Mouse (Mus musculus) liver, embryonic 11.5 days (tissue): ENCODE results near the gene Tmem236. TPM values are rescaled to one million over a fixed set of nuclear protein-coding genes. Genes with fewer than 3 reads are reported as not detected.

Experiments
- ATAC-seq: fragments of 200-750 bp; cut with Nextera tagmentation; replicated peaks from 2 replicates; pipeline ENCODE4 v1.8.0; 2017; ENCODE audit warnings: moderate number of reproducible peaks, mild to moderate bottlenecking, moderate TSS enrichment, moderate library complexity; ENCODE audit not compliant: low FRiP score
- DNase-seq: peaks from one replicate; pipeline ENCODE4 v3.0.0-alpha.2; 2017; ENCODE audit warnings: low spot score
- H3K27ac ChIP-seq: fragments of 300-500 bp; sonication (generic); 2 replicates; pipeline ENCODE4 v1.5.1; 2014; ENCODE audit warnings: mild to moderate bottlenecking, low read depth, low read length, control low read depth
- H3K27me3 ChIP-seq: fragments of 300-500 bp; sonication (generic); replicated peaks from 2 replicates; pipeline ENCODE4 v1.6.1; 2014; ENCODE audit warnings: low read length, mixed read lengths; ENCODE audit not compliant: control insufficient read depth, insufficient read depth
- H3K36me3 ChIP-seq: fragments of 300-500 bp; sonication (generic); 2 replicates; pipeline ENCODE4 v1.6.1; 2014; ENCODE audit warnings: mild to moderate bottlenecking, low read length, moderate library complexity, mixed read lengths; ENCODE audit not compliant: control insufficient read depth, insufficient read depth
- H3K4me1 ChIP-seq: fragments of 300-500 bp; sonication (generic); replicated peaks from 2 replicates; pipeline ENCODE4 v1.6.1; 2014; ENCODE audit warnings: low read length, mixed read lengths; ENCODE audit not compliant: control insufficient read depth, insufficient read depth
- H3K4me2 ChIP-seq: fragments of 300-500 bp; sonication (generic); 2 replicates; pipeline ENCODE4 v1.6.1; 2014; ENCODE audit warnings: mild to moderate bottlenecking, control low read depth, moderate library complexity
- H3K4me3 ChIP-seq: fragments of 300-500 bp; sonication (generic); 2 replicates; pipeline ENCODE4 v1.5.1; 2014; ENCODE audit warnings: low read depth, low read length, control low read depth
- H3K9ac ChIP-seq: fragments of 300-500 bp; sonication (generic); 2 replicates; pipeline ENCODE4 v1.6.1; 2014; ENCODE audit warnings: low read depth, low read length, control low read depth
- H3K9me3 ChIP-seq: fragments of 300-500 bp; sonication (generic); 2 replicates; pipeline ENCODE4 v1.6.1; 2016; ENCODE audit warnings: low read length, inconsistent platforms, mixed read lengths; ENCODE audit not compliant: control insufficient read depth
- WGBS: fragments of 180-500 bp; shearing (Covaris S2); extraction: QIAGEN DNeasy Blood & Tissue Kit; methylation state at CpG from one replicate; pipeline ENCODE4 v1.1.7; 2014; 5-methylcytosine and 5-hydroxymethylcytosine counted together
- polyA plus RNA-seq: library from polyadenylated mRNA; unstranded; fragments of >200 nt; fragmentation: Nextera tagmentation; extraction: Ambion mirVana; gene quantifications from 2 replicates; pipeline ENCODE4 v1.2.1, GENCODE M21; 2014

Tmem236 gene
- polyA plus RNA-seq, 1 experiment from 2014 or later: not detected

DNA sequence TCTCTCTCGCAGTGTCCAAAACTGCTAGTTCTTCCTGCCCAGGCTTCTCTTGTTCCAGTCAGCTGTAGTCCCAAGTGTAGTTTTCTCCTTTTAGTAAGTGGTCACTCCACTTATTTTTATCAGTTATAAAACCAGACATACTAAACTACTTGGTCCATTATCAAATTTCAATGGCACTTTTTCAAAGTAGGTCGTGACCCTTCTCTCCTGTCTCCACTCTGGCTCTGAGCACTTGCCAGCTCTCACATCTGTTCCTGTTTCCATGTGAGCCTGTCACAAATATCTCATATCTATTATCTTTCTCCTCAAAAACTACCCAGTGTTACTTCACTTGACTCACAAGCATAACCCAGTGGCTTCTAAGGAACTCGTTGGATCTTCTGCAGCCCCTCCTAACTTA, 29.0 kb upstream of the Tmem236 start:
- Histone ChIP-seq H3K4me2 (no peak overlapping the region), H3K9me3 (no peaks in the 10 kb centered on the region), H3K9ac (no peak overlapping the region), H3K4me3 (no peak overlapping the region), H3K27me3 (no peaks in the 10 kb centered on the region), H3K27ac (no peak overlapping the region), H3K4me1 (no peaks in the 10 kb centered on the region), H3K36me3 (peaks cover 18% of the 10 kb centered on the region; the same call in 1 of the 2 replicates)
- WGBS: 81% methylated on average over 3 of the region's 3 CpGs
- no peak for ATAC-seq
- DNase-seq: no peak

DNA sequence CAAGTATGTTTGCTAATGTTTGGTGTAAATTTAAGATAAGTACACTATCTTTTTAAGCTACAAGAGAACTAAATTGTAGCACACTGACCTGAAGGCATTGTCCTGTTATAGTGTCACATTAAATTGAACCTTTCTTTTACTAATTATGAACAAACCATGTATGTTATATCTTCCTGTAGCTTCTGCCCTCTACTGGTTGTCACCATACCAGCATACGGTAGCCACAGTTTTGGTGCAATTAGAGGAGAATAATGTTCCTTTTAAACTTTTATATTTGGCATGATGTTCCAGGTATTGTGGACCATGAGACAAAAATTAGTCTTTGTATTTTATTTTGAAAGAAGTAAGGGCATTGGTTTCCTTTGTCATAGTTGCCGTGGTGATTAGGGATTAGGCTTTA, 27.4 kb upstream of the Tmem236 start:
- H3K4me1 ChIP-seq: no peaks in the 10 kb centered on the region
- 87% methylated on average over 2 of the region's 2 CpGs for WGBS
- ATAC-seq (no peak), DNase-seq (no peak)
- no peak overlapping the region for H3K4me2 ChIP-seq
- no peak overlapping the region for H3K9ac ChIP-seq
- H3K27ac ChIP-seq: no peak overlapping the region
- H3K36me3 ChIP-seq: peaks cover 14% of the 10 kb centered on the region; the same call in 1 of the 2 replicates
- H3K27me3 ChIP-seq: no peaks in the 10 kb centered on the region
- H3K4me3 ChIP-seq: no peak overlapping the region
- H3K9me3 ChIP-seq: no peaks in the 10 kb centered on the region

DNA sequence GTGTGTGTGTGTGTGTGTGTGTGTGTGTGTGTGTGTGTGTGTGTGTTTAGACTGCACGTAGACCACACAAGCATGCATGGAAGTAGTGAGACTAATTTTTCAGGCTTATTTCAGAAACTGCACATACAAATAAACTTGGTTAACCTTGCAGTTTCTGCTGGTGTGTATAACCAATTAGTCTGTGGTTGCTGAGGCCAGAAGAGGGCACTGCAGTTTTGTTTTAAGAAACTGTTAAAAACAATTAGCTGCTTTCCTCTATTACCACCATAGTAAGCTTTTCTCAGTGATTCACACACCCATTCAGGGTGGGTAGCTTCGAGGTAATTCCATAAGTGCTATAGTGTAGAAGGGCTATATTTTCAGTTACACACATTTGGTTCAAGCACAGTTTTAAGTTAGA, 23.5 kb upstream of the Tmem236 start:
- H3K4me3 ChIP-seq: no peak overlapping the region
- no peaks in the 10 kb centered on the region for H3K27me3 ChIP-seq
- H3K9ac ChIP-seq: no peak overlapping the region
- peaks cover 2% of the 10 kb centered on the region; the same call in 1 of the 2 replicates for H3K36me3 ChIP-seq
- H3K9me3 ChIP-seq: no peaks in the 10 kb centered on the region
- no peak for DNase-seq
- no peaks in the 10 kb centered on the region for H3K4me1 ChIP-seq
- H3K4me2 ChIP-seq: no peak overlapping the region
- 88% methylated on average over 2 of the region's 2 CpGs for WGBS
- no peak for ATAC-seq
- no peak overlapping the region for H3K27ac ChIP-seq

DNA sequence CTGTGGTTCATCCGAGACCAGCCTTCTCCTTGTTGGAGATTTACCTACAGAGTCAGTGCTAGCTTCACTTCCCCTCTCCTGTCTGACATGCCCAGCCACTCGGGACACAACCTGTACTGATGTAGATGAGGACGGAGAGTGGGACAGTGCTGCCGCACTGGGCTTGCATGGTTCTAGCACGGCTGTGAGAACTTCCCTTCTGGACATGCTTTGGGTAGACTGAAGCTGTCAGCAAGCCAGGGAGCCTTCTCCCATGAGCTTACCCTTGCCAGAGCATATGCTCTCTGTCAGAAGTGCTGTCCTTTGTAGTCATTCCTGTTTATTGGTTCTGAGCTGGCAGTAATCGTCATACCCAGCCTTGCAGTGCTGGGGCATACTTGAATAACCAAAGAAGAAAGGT, 22.5 kb upstream of the Tmem236 start:
- Histone ChIP-seq H3K9ac (no peak overlapping the region), H3K27ac (no peak overlapping the region), H3K4me1 (no peaks in the 10 kb centered on the region), H3K4me2 (no peak overlapping the region), H3K36me3 (no peaks in the 10 kb centered on the region; the same call in 1 of the 2 replicates), H3K9me3 (no peaks in the 10 kb centered on the region), H3K4me3 (no peak overlapping the region), H3K27me3 (no peaks in the 10 kb centered on the region)
- no peak for DNase-seq
- WGBS: 88% methylated on average over 6 of the region's 6 CpGs
- no peak for ATAC-seq

DNA sequence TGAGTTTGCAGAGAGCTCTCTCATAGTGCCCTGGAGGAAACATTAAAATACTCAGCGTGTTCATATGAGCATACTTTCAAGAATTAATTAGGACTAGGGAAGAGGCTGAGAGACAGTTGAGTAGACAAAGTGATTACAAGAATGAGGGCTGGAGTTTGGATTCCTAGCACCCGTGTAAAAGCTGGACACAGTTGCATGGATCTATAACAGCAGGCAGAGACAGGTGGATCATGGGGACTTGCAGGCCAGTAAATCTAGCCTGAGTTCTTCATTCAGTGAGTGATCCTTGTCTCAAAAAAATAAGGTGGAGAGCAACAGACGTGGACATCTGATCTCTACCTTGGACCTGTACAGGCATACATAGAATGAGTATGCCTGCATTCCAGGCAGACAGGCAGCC, 15.3 kb upstream of the Tmem236 start:
- no peak overlapping the region for H3K27ac ChIP-seq
- H3K9ac ChIP-seq: no peak overlapping the region
- DNase-seq (no peak), ATAC-seq (no peak)
- H3K4me3 ChIP-seq: no peak overlapping the region
- no peaks in the 10 kb centered on the region for H3K27me3 ChIP-seq
- no peaks in the 10 kb centered on the region for H3K4me1 ChIP-seq
- H3K36me3 ChIP-seq: no peaks in the 10 kb centered on the region
- WGBS: 84% methylated on average over 3 of the region's 3 CpGs
- no peaks in the 10 kb centered on the region for H3K9me3 ChIP-seq
- H3K4me2 ChIP-seq: no peak overlapping the region

DNA sequence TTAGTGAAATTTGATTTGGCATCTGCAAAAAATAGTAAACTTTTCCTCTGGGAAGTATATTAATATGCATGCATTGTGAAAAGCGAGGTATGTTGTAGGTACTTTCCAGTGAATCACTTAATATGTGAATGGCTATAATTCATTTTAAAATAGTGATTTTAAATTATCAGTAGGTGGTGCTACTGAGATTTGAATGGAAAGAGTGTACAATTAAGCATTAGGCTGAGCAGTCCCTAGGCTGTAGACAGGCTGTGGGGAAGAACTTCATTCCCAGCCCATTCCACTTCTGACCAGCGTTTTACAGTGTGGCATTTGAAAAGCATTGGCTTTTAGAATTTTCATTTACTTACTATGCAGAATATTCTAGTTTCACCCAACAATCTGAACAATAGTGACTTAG, 14.6 kb upstream of the Tmem236 start:
- no peaks in the 10 kb centered on the region; the same call in 1 of the 2 replicates for H3K4me1 ChIP-seq

DNA sequence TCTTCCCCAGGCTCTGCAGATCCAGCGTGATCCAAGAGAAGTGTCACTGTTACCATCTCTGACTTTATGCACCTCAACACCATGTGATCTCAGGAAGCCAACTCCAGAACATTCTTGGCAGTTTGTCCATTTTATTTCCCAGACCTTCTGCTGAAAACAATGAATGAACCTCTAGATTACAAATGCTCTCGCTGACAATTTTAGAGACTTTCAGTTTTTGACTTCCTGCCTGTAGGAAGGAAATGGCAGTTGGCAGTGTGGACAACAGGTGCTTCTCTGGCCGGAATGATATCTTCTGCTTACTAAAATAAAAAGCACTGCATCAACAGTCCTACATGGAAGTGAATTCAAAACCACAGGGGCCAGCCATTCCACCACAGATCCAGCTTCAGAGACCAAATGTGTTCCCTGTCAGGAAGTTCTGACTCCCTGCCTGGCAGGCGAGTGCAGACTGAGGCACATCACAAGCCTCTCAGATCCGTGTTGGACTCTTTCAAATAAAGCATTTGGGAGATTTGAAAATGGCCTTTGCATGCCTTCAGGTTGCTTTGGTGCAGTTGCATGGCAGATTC, 9.8 kb upstream of the Tmem236 start:
- no peaks in the 10 kb centered on the region for H3K36me3 ChIP-seq
- DNase-seq: no peak
- H3K9ac ChIP-seq: no peak overlapping the region
- H3K4me3 ChIP-seq: no peak overlapping the region
- no peaks in the 10 kb centered on the region; the same call in 1 of the 2 replicates for H3K4me1 ChIP-seq
- no peak overlapping the region; the same call in 1 of the 2 replicates for H3K27ac ChIP-seq
- 53% methylated on average over 5 of the region's 5 CpGs for WGBS
- no peaks in the 10 kb centered on the region for H3K9me3 ChIP-seq
- no peaks in the 10 kb centered on the region for H3K27me3 ChIP-seq
- no peak overlapping the region for H3K4me2 ChIP-seq
- ATAC-seq: no peak

More for the DNA sequence above, 14.6 kb upstream of the Tmem236 start:
- no peaks in the 10 kb centered on the region for H3K36me3 ChIP-seq
- no peak overlapping the region for H3K4me2 ChIP-seq
- H3K27ac ChIP-seq: no peak overlapping the region
- no peak for DNase-seq
- H3K4me3 ChIP-seq: no peak overlapping the region
- 77% methylated on average over 2 of the region's 2 CpGs for WGBS
- ATAC-seq: no peak; the same call in 1 of the 2 replicates
- no peaks in the 10 kb centered on the region for H3K27me3 ChIP-seq
- H3K9me3 ChIP-seq: no peaks in the 10 kb centered on the region
- H3K9ac ChIP-seq: no peak overlapping the region

DNA sequence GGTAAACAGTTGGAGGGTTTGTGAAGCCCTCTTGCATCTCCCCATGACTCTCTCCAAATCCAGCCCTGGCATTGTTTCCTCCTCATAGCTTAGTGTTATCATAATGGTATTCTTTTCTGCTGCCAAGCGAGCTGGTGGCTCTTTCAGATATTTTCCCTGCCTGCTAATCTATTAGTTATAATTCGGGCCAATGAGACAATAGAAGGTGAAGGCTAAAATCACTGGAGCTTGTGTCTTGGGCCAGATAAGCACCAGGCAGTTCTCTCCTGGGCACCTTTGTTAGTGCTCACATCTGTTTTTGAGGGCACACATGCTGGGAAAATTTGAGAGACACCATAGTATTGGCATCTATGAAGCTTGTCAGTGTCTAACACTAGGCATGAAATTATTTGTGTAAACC, 9.3 kb upstream of the Tmem236 start:
- WGBS: 54% methylated on average over 2 of the region's 2 CpGs
- Histone ChIP-seq H3K4me2 (no peak overlapping the region), H3K4me3 (no peak overlapping the region), H3K4me1 (no peaks in the 10 kb centered on the region; the same call in 1 of the 2 replicates), H3K9ac (no peak overlapping the region), H3K27me3 (no peaks in the 10 kb centered on the region), H3K9me3 (no peaks in the 10 kb centered on the region), H3K27ac (no peak overlapping the region), H3K36me3 (no peaks in the 10 kb centered on the region)
- DNase-seq (no peak), ATAC-seq (0 out of 2 replicates have a peak, but pooled peaks have one; percentile 11)

DNA sequence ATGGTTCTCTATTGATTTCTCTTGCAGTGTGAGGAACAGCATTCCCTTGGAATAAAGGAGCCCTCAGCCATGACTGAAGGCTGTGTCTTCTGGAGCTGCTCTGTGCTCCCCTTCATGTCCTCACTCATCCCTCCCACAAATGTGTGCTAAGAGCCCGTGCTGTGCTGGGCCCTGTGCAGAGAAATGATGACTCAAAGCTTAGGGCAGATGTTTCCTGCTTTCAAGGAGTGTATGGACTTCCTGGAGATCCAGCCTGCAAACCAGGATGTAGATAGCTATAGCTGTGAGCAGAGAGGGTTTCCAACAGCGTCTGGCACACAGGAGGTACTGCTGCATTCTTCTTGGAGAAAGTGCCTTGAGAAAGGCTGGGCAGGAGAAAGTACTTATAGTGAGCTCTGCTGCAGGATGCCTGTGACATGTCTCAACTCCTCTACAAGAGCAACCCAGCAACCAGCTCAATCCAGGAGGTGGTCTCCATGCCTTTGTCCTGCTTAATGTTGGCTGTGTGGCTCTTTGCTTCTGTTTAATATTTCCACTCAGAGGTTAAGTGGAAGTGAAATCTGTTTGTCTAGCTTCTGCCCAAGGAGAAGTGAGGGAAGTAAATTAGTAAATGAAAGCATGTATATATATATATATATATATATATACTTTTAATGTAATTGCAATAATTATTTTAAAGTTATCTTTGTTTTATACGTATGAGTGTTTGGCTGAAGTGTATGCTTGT, 8.5 kb upstream of the Tmem236 start:
- DNase-seq (no peak), ATAC-seq (peak; percentile 78)
- no peak overlapping the region for H3K4me3 ChIP-seq
- 47% methylated on average over 3 of the region's 3 CpGs for WGBS
- H3K4me1 ChIP-seq: no peaks in the 10 kb centered on the region; the same call in 1 of the 2 replicates
- H3K27ac ChIP-seq: no peak overlapping the region
- no peak overlapping the region for H3K4me2 ChIP-seq
- no peak overlapping the region for H3K9ac ChIP-seq
- no peaks in the 10 kb centered on the region for H3K27me3 ChIP-seq
- H3K36me3 ChIP-seq: no peaks in the 10 kb centered on the region
- H3K9me3 ChIP-seq: no peaks in the 10 kb centered on the region
